Mouse (Mus musculus) left cerebral cortex, postnatal 36 days (tissue): ENCODE measurements around the gene Fancg. TPM values are rescaled to one million over a fixed set of nuclear protein-coding genes. Genes with fewer than 3 reads are reported as not detected.
"Not testable (repeated sequence)": the region's sequence is repeated elsewhere in the genome, so short reads cannot be mapped to it uniquely, and the experiment has no call there.

Experiments
- DNase-seq, 2 experiments: peaks; one replicate each; pipeline ENCODE4 v3.0.0; 2021 to 2022; ENCODE audit warnings: low spot score in 2 of 2, mixed read lengths in 1 of 2
- intact Hi-C: fragments of 180-260 bp; cut with DNase I; formaldehyde crosslinking; loops from one replicate; pipeline ENCODE4 v1.15.1; 2025
- total RNA-seq, 2 experiments: library from RNA; stranded (reverse); gene quantifications; 2 replicates each; pipeline ENCODE4 v1.2.3; 2021

Fancg gene
- total RNA-seq, 2 experiments from 2014 or later = 8.5 to 12.5 TPM

DNA sequence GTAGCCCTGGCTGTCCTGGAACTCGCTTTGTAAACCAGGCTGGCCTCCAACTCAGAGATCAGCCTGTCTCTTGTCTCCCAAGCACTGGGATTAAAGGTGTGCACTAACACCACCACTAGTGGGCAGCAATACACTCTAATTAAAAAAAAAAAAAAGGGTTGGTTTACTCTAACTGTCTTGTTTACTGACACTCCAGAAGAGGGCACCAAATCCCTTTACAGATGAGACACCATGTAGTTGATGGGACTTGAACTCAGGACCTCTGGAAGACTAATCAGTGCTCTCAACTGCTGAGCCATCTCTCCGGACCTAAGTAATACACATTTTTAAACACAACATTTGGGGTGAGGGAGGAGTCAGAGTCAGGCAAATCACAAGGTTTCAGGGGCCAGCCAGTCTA, 4.5 kb downstream of the Fancg start:
- DNase-seq = no peak
- intact Hi-C loops = no loop called here

DNA sequence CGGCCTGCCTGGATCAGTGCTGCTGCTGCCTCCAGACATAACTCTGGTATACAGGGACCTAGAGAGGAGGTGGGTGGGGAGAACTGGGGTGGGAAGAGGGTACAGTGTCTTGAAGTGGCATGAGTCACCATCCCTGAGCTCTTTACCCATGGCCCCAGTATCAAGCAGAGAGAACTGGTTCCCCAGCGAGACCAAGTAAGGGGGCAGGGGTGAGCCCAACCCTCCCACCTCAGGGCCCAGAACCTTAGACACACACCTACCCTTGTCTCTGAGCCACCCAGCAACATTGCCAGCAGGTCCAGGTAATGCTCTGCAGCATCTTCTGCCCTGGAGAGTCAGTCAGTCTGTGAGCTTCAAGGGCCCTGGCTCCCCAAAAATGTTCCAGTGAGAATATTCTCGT, 5.4 kb downstream of the Fancg start:
- intact Hi-C loops = no loop called here
- DNase-seq = no peak

DNA sequence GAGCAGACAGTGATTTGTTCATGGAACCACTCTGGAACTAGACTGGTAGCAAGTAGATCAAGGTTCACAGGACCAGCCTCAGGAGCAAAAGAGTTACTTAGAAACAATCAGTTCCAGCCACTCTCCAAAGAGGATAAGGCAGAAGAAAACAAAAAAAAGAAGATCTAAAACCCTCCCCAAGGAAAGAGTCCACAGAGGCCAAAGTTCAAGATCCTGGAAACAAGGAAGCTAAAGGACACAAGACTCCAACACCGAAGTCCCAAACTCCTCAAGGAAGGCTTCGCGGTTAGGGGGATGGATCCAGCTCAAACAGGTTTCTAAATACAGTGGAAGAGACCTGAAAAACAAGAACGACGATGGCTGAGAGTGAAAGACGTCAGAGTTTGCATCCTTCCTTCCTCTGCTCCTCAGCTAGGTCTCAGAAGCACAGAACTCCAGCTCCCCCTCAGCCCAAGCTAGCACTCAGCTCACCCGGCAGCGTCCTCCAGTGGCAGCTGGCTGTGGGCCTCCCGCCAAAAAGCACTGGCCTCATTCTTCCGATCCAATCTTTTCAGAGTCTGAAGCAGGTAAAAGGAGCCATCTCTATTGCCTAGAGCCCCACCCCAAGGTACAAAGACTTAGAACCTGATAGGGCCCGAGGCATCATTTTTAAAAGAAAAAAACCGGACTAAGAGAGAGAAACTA, 7.4 kb downstream of the Fancg start:
- no peak for DNase-seq
- intact Hi-C loops = no loop called here

DNA sequence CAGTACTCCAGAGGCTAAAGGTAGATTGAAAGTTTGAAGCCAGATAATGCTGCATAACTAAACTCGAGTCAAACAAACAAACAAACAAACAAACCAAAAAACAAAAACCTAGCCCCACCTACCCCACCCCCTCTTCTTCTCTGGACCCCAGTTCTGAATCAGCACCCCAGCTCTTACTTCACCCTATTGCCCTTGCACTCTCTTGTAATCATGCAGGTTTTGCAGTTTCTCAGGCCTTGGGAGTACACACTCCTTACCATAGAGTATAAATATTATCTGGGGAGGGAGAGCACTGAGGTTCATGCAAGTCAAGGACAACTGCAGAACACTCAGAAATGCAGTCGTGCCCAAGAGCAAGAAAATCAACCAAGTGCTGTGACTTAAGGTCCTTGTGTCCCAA, 9.0 kb downstream of the Fancg start:
- intact Hi-C loops = no loop called here
- no peak for DNase-seq

DNA sequence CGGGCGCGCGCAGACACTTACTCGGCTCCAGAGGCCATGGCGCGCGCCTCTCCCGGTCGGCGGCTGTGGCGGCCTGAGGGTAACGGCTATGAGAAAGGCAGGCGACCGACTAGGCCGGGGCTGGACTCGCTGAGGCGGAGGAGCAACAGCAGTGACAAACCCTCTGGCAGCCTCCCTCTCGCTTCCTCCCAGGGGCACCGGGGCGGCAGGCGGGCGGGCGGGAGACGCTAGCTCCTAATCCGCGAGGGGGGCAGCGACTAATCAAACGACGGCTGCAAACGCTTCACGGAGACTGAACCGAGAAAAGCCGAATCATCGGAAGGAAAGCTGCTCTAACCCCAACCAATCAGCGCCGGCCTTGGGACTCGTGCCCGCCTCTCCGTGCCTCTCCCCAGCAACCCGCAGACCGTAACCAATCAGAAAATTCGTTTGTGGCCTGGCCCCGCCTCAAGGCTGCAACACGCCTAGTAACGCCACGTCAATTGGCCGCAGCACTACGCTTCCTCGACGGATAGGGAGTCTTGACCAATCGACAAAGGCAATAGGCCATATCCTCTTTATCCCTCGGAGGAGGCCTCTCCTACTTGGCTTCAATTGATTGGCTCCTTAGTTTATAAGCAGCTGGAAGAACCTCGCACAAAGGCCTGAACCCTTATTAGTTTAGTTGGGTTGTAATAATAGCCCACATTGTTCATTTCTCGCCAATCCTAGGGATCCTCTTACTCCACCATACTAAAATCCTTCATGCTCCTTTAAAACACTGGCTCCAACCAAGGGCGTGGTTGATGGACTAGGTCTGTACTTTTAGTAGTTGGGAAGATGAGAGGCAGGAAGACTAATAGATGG, 9.9 kb downstream of the Fancg start, which contains the start of gene Vcp:
Vcp (minus strand) TSS at position 367 of the 846 bp plus-strand sequence.
- peak; percentile 99 for DNase-seq
- intact Hi-C loops = not testable (repeated sequence)

DNA sequence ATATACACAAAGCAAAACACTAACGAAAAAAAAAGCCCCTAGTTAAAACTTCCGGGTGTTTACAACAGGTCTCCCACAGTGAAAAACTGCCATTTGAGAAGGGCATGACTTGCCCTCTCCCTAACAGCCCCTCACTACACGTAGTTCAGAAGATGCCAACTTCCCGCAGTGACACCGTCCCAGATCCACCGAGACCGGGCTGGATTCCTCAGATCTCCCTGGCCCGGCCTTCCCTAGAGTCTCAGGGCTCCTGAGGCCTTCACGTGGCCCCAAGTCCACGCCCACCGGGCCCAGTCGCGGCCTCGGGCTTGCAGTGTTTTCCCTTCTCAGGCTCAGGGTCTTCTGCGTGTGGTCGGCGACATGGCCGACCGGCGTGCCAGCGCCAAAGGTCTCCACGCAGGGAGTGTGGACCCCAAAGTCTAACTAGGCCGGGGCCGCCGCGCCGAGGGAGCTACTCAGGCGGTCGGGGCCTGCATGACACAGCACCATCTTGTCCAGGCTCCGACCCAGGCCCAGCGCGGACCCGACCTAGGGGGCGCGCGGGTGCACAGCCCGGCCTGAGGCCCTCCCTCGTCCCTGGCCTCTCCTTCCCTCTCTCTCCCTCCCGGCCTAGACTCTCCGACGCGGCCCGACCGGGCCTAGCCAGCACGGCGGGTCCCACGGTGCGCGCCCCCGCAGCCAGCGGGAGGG, 10.7 kb downstream of the Fancg start:
- intact Hi-C loops = no loop called here

DNA sequence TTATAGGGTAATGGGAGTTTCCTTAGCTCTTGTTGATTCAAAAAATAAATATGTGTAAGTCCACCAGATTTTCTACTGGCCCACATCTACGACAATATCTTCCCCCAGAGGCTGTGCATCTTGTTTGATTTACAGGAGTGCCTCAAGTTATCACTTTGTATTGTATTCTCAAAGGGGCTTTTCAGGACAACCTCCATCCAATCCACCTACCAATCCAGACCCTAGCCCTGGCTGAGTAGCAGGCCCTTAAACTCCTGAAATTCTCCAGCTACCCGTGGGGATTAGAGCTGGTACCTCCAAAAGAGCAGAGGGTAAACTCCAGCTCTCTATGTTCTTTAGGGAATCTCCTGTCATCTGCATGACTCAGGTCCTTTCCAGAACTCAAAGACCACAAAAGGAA, 12.3 kb downstream of the Fancg start:
- intact Hi-C loops = no loop called here
- no peak for DNase-seq

More for the DNA sequence above, 10.7 kb downstream of the Fancg start:
- DNase-seq = peak; percentile 72 to 73

DNA sequence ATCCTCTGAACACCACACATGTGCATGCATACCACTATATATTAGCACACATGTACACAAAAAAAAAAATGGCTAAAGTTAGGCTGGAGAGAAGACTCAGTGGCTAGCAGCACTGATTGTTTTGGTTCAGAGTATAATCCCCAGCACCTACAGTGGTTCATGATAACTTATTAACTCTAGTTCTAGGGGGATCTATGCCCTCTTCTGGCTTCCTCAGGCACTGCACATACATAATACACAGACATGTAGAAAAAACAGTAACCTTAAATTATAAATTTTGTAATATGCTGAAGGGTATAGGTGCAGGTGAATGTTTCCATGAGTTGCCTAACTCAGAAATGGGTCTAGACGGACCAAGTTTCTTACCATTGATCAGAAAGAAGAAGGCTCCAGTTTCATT, 22.0 kb downstream of the Fancg start:
- intact Hi-C loops = no loop called here

DNA sequence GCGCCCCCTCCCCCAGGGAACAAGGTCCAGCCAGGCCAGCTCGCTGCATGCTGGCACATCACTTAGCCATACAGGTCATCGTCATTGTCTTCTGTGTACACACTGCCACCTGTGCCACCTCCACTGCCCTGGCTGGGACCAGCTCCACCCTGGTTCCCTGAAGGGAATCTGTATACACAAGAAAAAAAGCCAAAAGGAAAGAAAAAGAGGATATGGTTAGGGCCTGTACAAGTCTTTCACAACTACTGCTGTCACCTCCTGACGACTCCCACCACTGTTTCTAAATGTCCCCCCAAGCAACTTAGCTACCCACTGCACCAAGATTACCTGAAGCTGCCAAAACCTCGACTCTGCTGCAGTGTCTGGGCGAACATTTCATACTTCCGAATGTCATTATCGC, 29.8 kb downstream of the Fancg start:
- intact Hi-C loops, DNase-seq: not testable (repeated sequence)

More for the DNA sequence above, 22.0 kb downstream of the Fancg start:
- no peak for DNase-seq

DNA sequence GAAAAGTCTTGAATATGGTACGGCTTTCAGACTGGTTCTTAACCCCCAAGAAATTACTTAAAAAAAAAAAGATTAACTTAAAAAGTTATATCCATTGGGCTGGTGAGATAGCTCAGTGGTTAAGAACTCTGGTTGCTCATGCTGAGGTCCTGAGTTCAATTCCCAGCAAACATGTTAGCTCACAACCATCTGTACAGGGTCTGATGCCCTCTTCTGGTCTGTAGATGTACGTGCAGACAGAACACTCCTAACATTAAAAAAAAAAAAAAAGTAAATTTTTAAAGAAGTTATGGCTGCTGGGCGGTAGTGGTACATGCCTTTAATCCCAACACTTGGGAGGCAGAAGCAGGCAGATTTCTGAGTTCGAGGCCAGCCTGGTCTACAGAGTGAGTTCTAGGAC, 32.2 kb downstream of the Fancg start:
- DNase-seq = no peak
- intact Hi-C loops = no loop called here

DNA sequence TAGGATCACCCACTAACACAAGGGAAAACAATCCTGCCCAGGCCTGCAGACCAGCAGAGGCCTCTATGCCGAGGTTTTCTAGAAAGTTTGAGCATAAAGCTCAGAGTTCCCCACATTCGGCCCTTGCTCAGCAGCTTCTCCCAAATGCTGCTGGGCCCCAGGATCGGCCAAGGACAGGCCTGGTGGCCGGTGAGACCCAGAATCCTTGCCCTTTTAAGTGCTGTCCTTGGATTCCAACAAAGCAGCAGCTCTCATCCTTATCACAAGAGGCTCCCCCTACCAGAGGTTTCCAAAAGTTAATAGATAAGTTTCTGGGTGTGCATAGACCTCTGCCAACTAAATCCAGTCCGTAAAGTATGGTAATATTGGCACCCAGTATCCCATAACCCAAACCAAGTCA, 36.4 kb downstream of the Fancg start:
- no peak for DNase-seq
- intact Hi-C loops = no loop called here

DNA sequence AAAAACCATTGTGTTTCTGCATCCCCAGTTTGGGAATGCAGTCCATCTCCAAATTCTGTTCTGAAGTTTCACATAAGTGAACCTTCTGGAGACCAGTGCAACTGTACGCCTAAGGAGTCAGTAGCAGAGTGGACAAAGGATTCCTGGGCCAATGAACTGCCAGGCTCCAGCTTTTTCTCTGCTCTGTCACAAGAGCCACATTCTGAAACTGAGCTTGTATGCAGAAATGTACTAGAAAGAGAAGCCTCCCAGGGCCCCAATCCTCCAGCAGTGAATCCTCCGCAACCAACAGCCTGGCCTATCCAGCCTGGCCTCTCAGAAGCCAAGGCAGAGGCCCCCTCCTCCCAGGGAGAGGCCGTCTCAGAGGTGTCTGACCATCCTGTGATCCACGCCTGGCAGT, 37.4 kb downstream of the Fancg start:
- intact Hi-C loops = no loop called here
- DNase-seq = no peak

DNA sequence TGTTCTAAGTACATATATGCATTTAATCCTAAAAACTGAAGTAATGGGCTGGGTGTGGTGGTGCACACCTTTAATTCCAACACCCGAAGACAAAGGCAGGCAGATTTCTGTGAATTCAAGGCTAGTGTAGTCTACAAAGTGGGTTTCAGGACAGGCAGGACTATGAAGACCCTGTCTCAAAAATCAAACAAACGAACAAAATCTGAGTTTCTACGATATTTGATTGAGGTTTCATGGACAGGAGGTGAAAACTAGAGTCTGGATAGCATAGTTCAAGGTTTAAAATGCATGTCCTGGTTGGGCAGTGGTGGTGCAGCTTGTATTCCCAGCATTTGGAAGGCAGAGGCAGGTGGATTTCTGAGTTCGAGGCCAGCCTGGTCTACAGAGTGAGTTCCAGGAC, 41.0 kb downstream of the Fancg start, which contains the start of gene 1700022I11Rik:
1700022I11Rik (plus strand) TSS at position 301 of the 400 bp plus-strand sequence.
- no peak for DNase-seq
- intact Hi-C loops = no loop called here

DNA sequence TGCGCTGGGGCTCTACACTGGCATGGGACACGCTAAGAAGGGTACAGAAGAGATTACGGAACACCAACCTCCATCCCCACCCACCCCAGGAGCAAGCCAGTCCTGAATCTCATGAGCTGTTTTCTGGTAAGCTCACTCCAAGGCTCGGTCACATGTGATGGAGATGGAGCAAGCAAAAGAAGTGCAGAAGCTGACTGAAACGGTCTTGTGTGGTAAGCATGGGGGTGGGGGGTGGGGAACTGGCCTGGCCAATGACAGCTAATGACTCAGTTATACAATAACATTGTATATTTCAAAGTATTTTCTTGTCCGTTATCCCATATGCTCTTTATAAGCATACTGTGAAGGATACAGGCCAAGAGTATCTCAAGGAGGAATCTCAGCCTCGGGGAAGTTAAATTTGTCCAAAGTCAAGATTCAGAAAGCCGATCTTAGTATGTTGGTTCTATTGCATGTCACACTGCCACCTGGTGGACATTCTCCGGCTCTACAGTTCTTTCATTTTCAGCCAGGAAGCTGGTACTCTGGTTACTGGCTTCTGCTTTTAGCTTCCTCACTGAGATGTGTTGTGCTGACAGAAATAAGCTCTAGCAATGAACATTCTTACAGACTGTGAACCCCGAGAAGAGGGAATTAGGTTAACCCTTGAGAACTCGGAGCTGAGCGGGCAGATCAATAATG, 45.1 kb downstream of the Fancg start:
- intact Hi-C loops = loop anchor here (1.0 kb wide), 1 partner anchor 88 kb away; no protein-coding TSS in a partner anchor
- DNase-seq = peak; percentile 43 to 47

DNA sequence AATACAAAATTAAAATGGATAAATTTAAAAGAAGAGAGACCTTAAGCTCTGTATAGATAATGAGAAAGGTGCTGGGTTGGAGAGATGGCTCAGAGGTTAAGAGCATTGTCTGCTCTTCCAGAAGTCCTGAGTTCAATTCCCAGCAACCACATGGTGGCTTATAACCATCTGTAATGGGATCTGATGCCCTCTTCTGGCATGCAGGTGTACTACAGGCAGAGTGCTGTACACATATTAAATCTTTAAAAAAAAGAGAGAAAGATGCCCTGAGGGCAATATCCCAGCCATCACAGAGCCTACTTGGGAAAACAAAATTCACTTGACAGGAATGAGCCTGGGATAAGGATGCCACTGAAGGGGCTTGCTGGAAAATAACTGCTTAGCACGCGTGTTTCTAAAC, 46.8 kb downstream of the Fancg start:
- DNase-seq = no peak
- intact Hi-C loops = no loop called here

DNA sequence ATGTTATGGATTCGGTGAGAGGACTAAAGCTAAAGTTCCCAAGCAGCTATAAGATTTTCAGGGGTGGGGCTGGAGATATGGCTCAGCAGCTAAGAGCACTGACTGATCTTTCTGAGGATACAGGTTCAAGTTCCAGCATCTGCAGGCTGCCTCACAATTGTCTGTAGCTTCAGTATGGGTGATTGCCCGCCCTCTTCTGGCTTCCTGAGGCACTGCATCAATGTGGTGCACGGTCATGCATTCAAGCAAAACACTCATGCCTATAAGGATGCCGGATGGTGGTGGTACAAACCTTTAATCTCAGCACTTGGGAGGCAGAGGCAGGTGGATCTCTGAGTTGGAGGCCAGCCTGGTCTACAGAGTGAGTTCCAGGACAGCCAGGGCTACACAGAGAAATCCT, 48.7 kb downstream of the Fancg start:
- DNase-seq = peak; percentile 53 to 56
- intact Hi-C loops = no loop called here

DNA sequence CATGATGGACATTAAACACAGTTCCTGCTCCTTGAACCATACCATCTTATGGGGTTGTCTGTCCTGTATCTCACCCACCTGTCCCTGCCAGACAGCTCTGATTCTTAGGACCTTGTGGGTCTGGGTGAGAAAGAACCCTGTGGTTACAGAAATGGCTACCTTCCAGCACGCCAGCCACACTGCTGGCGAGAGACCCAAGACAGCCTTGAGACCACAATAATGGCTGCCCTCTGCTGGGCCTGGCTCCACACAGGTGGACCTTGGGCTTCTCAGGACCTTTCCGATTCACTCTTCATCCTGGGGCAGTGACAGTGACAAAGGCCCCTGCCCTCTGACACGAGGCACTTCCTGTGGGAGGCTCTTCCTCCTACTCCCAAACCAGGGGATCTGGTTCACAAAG, 50.9 kb downstream of the Fancg start:
- intact Hi-C loops = no loop called here
- peak in 1 of 2 experiments; percentile 35 for DNase-seq

DNA sequence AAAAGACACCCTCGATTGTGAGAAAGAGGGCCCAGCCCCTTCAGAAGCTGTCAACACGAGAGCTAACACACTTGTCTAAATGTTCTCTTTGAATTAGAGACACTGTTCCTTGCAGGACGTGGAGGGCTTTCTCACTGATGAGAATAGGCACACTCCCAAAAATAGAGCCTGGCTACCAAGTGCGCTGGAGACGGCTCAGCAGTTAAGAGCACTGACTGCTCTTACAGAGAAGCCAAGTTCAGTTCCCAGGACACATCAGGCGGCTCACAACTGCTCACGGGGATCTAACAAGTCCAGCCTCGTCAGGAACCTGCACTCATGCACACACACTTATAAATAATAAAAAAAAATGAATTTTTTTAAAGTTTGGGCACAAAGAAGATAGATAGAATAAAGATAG, 51.4 kb downstream of the Fancg start:
- intact Hi-C loops = no loop called here
- peak in 1 of 2 experiments; percentile 32 for DNase-seq

DNA sequence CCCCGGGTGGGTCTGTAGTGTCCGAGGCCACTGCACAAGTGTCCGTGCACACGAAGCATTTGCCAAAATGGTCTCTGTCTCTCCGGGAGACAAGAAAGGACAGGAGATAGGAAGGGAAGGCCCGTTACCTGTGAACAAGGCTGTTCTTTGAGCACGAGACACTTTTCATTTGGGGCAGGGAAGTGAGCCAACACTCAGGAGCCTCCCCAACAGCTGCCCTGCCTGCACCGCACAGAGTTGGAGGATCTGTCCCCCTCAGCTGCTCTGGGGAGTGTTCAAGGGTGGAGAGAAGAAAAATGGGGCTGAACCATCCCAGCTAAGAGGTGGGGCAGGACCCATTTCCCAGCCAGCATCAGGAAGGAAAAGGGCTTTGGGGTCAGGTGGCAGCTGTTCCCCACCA, 52.3 kb downstream of the Fancg start:
- intact Hi-C loops = no loop called here
- no peak for DNase-seq

DNA sequence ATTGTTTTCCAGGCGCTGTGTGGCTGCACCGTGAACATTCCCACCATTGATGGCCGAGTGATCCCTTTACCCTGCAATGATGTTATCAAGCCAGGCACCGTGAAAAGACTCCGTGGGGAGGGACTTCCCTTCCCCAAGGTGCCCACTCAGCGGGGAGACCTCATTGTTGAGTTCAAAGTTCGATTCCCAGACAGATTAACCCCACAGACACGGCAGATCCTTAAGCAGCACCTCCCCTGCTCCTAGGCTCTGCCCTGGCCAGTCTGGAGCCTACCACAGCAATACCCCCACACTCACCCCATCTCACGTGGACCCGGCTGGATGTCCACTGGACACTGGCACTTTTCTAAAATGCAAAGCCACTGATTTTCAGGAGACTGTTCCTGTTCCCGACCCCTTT, 53.0 kb downstream of the Fancg start:
- DNase-seq = no peak
- intact Hi-C loops = no loop called here
